Mouse (Mus musculus): ENCODE results near the gene 2010111I01Rik. TPM values are rescaled to one million over a fixed set of nuclear protein-coding genes. Genes with fewer than 3 reads are reported as not detected.

2010111I01Rik gene
- polyA plus RNA-seq, 1 experiment = 63.6 TPM

GRCm38 (mm10) chr13:63096764-63097163, 132.1 kb downstream of the 2010111I01Rik start:
- Histone ChIP-seq H3K9me3 (replicated peaks; ENCODE audit: control insufficient read depth, insufficient read depth, low read length, poor library complexity, severe bottlenecking) (no peaks in the 10 kb centered on the region), H3K27me3 (ENCODE audit: control insufficient read depth, insufficient read depth, low read length, poor library complexity, severe bottlenecking) (no peaks in the 10 kb centered on the region), H3K4me3 (ENCODE audit: low read depth, low read length) (no peak overlapping the region), H3K27ac (ENCODE audit: insufficient read depth, low read length) (no peak overlapping the region), H3K9ac (ENCODE audit: low read depth, poor library complexity, severe bottlenecking) (no peak overlapping the region), H3K36me3 (ENCODE audit: control insufficient read depth, insufficient read depth, low read length, poor library complexity, severe bottlenecking) (no peaks in the 10 kb centered on the region), H3K4me1 (ENCODE audit: control insufficient read depth, insufficient read depth, low read length) (peaks cover 8% of the 10 kb centered on the region)
- TF ChIP-seq CTCF (IDR thresholded peaks at IDR 0.05; ENCODE audit: low read depth, low read length) (no peak), POLR2A (IDR thresholded peaks at IDR 0.05; ENCODE audit: insufficient read depth, low read length) (no peak), EP300 (IDR thresholded peaks at IDR 0.05; ENCODE audit: insufficient read depth, low read depth, low read length) (no peak)

- H3K9me3 ChIP-seq (replicated peaks; ENCODE audit: control insufficient read depth, insufficient read depth, low read length, poor library complexity, severe bottlenecking) = no peaks in the 10 kb centered on the region
- no peak for TF ChIP-seq CTCF (IDR thresholded peaks at IDR 0.05; ENCODE audit: low read depth, low read length)
- no peak for TF ChIP-seq POLR2A (IDR thresholded peaks at IDR 0.05; ENCODE audit: insufficient read depth, low read length)
- TF ChIP-seq EP300 (IDR thresholded peaks at IDR 0.05; ENCODE audit: insufficient read depth, low read depth, low read length) = no peak
- no peaks in the 10 kb centered on the region for H3K27me3 ChIP-seq (ENCODE audit: control insufficient read depth, insufficient read depth, low read length, poor library complexity, severe bottlenecking)
- H3K9ac ChIP-seq (ENCODE audit: low read depth, poor library complexity, severe bottlenecking) = no peak overlapping the region
- H3K27ac ChIP-seq (ENCODE audit: insufficient read depth, low read length) = no peak overlapping the region
- H3K36me3 ChIP-seq (ENCODE audit: control insufficient read depth, insufficient read depth, low read length, poor library complexity, severe bottlenecking) = no peaks in the 10 kb centered on the region
- H3K4me1 ChIP-seq (ENCODE audit: control insufficient read depth, insufficient read depth, low read length) = peaks cover 8% of the 10 kb centered on the region
- no peak overlapping the region for H3K4me3 ChIP-seq (ENCODE audit: low read depth, low read length)
These were observed 132.8 kb downstream of the 2010111I01Rik start for GRCm38 (mm10) chr13:63097440-63097930.

GRCm38 (mm10) chr13:63101761-63102160, 137.1 kb downstream of the 2010111I01Rik start:
- TF ChIP-seq CTCF (IDR thresholded peaks at IDR 0.05; ENCODE audit: low read depth, low read length) (no peak), EP300 (IDR thresholded peaks at IDR 0.05; ENCODE audit: insufficient read depth, low read depth, low read length) (no peak), POLR2A (IDR thresholded peaks at IDR 0.05; ENCODE audit: insufficient read depth, low read length) (no peak)
- no peaks in the 10 kb centered on the region for H3K36me3 ChIP-seq (ENCODE audit: control insufficient read depth, insufficient read depth, low read length, poor library complexity, severe bottlenecking)
- no peaks in the 10 kb centered on the region for H3K27me3 ChIP-seq (ENCODE audit: control insufficient read depth, insufficient read depth, low read length, poor library complexity, severe bottlenecking)
- H3K27ac ChIP-seq (ENCODE audit: insufficient read depth, low read length) = no peak overlapping the region
- H3K9me3 ChIP-seq (replicated peaks; ENCODE audit: control insufficient read depth, insufficient read depth, low read length, poor library complexity, severe bottlenecking) = no peaks in the 10 kb centered on the region
- no peak overlapping the region for H3K4me3 ChIP-seq (ENCODE audit: low read depth, low read length)
- no peak overlapping the region for H3K9ac ChIP-seq (ENCODE audit: low read depth, poor library complexity, severe bottlenecking)
- H3K4me1 ChIP-seq (ENCODE audit: control insufficient read depth, insufficient read depth, low read length) = no peaks in the 10 kb centered on the region

- no peak overlapping the region for H3K4me3 ChIP-seq (ENCODE audit: low read depth, low read length)
- no peaks in the 10 kb centered on the region for H3K27me3 ChIP-seq (ENCODE audit: control insufficient read depth, insufficient read depth, low read length, poor library complexity, severe bottlenecking)
- H3K9ac ChIP-seq (ENCODE audit: low read depth, poor library complexity, severe bottlenecking) = no peak overlapping the region
- TF ChIP-seq POLR2A (IDR thresholded peaks at IDR 0.05; ENCODE audit: insufficient read depth, low read length) (no peak), EP300 (IDR thresholded peaks at IDR 0.05; ENCODE audit: insufficient read depth, low read depth, low read length) (no peak), CTCF (IDR thresholded peaks at IDR 0.05; ENCODE audit: low read depth, low read length) (no peak)
- H3K4me1 ChIP-seq (ENCODE audit: control insufficient read depth, insufficient read depth, low read length) = no peaks in the 10 kb centered on the region
- H3K9me3 ChIP-seq (replicated peaks; ENCODE audit: control insufficient read depth, insufficient read depth, low read length, poor library complexity, severe bottlenecking) = no peaks in the 10 kb centered on the region
- H3K36me3 ChIP-seq (ENCODE audit: control insufficient read depth, insufficient read depth, low read length, poor library complexity, severe bottlenecking) = no peaks in the 10 kb centered on the region
- no peak overlapping the region for H3K27ac ChIP-seq (ENCODE audit: insufficient read depth, low read length)
These were observed 138.3 kb downstream of the 2010111I01Rik start for GRCm38 (mm10) chr13:63102848-63103585.

- Histone ChIP-seq H3K9ac (ENCODE audit: low read depth, poor library complexity, severe bottlenecking) (no peak overlapping the region), H3K9me3 (replicated peaks; ENCODE audit: control insufficient read depth, insufficient read depth, low read length, poor library complexity, severe bottlenecking) (no peaks in the 10 kb centered on the region), H3K36me3 (ENCODE audit: control insufficient read depth, insufficient read depth, low read length, poor library complexity, severe bottlenecking) (no peaks in the 10 kb centered on the region), H3K4me3 (ENCODE audit: low read depth, low read length) (no peak overlapping the region), H3K4me1 (ENCODE audit: control insufficient read depth, insufficient read depth, low read length) (no peaks in the 10 kb centered on the region), H3K27ac (ENCODE audit: insufficient read depth, low read length) (no peak overlapping the region), H3K27me3 (ENCODE audit: control insufficient read depth, insufficient read depth, low read length, poor library complexity, severe bottlenecking) (no peaks in the 10 kb centered on the region)
- TF ChIP-seq EP300 (IDR thresholded peaks at IDR 0.05; ENCODE audit: insufficient read depth, low read depth, low read length) (no peak), CTCF (IDR thresholded peaks at IDR 0.05; ENCODE audit: low read depth, low read length) (no peak), POLR2A (IDR thresholded peaks at IDR 0.05; ENCODE audit: insufficient read depth, low read length) (no peak)
These were observed 141.9 kb downstream of the 2010111I01Rik start for GRCm38 (mm10) chr13:63106574-63106973.

- Histone ChIP-seq H3K9ac (ENCODE audit: low read depth, poor library complexity, severe bottlenecking) (no peak overlapping the region), H3K27ac (ENCODE audit: insufficient read depth, low read length) (no peak overlapping the region), H3K4me1 (ENCODE audit: control insufficient read depth, insufficient read depth, low read length) (no peaks in the 10 kb centered on the region), H3K27me3 (ENCODE audit: control insufficient read depth, insufficient read depth, low read length, poor library complexity, severe bottlenecking) (no peaks in the 10 kb centered on the region), H3K4me3 (ENCODE audit: low read depth, low read length) (no peak overlapping the region), H3K9me3 (replicated peaks; ENCODE audit: control insufficient read depth, insufficient read depth, low read length, poor library complexity, severe bottlenecking) (no peaks in the 10 kb centered on the region), H3K36me3 (ENCODE audit: control insufficient read depth, insufficient read depth, low read length, poor library complexity, severe bottlenecking) (no peaks in the 10 kb centered on the region)
- no peak for TF ChIP-seq POLR2A (IDR thresholded peaks at IDR 0.05; ENCODE audit: insufficient read depth, low read length)
- no peak for TF ChIP-seq CTCF (IDR thresholded peaks at IDR 0.05; ENCODE audit: low read depth, low read length)
- no peak for TF ChIP-seq EP300 (IDR thresholded peaks at IDR 0.05; ENCODE audit: insufficient read depth, low read depth, low read length)
These were observed 143.9 kb downstream of the 2010111I01Rik start for GRCm38 (mm10) chr13:63108601-63109000.
